Mouse (Mus musculus) bone marrow, adult 2 months (tissue): ENCODE data around the gene H2-T24. TPM values are rescaled to one million over a fixed set of nuclear protein-coding genes. Genes with fewer than 3 reads are reported as not detected.
"Not testable (repeated sequence)": the region's sequence is repeated elsewhere in the genome, so short reads cannot be mapped to it uniquely, and the experiment has no call there.

ENCODE experiments used
- H3K27ac ChIP-seq: fragments of 200-500 bp; 2 replicates; pipeline ENCODE4 v1.5.1; 2012; ENCODE audit warnings: low read depth, mild to moderate bottlenecking, control low read depth, inconsistent platforms, low read length; ENCODE audit not compliant: control insufficient read depth, poor library complexity, insufficient read depth
- H3K4me1 ChIP-seq: fragments of 200-500 bp; 2 replicates; pipeline ENCODE4 v1.6.1; 2011; ENCODE audit warnings: low read length; ENCODE audit not compliant: control insufficient read depth, insufficient read depth
- H3K4me3 ChIP-seq: fragments of 200-500 bp; replicated peaks from 2 replicates; pipeline ENCODE3; 2011; ENCODE audit warnings: mild to moderate bottlenecking, low read depth, low read length, control low read depth; ENCODE audit not compliant: control insufficient read depth
- CTCF ChIP-seq: fragments of 200-500 bp; IDR thresholded peaks from 2 replicates; pipeline ENCODE4 v1.5.1; 2011; ENCODE audit warnings: low read length, control low read depth; ENCODE audit not compliant: control insufficient read depth, insufficient read depth
- POLR2A ChIP-seq: fragments of 200-500 bp; IDR thresholded peaks from 2 replicates; pipeline ENCODE4 v1.6.1; 2011; ENCODE audit warnings: low read depth, mild to moderate bottlenecking, control low read depth, low read length, borderline replicate concordance; ENCODE audit not compliant: control insufficient read depth
- WGBS: fragments of 180-500 bp; shearing (Covaris S2); methylation state at CpG from one replicate; pipeline ENCODE4 v1.1.7; 2018; 5-methylcytosine and 5-hydroxymethylcytosine counted together
- polyA plus RNA-seq: library from polyadenylated mRNA; stranded (reverse); fragments of >200 nt; gene quantifications from 2 replicates; pipeline ENCODE4 v1.2.4, GENCODE M21; 2011; ENCODE audit warnings: low replicate concordance; ENCODE audit not compliant: missing spikeins, insufficient read depth, insufficient read length

The H2-T24 gene
- 48.0 and 67.4 TPM in 2 replicates for polyA plus RNA-seq

- WGBS, result 1% methylated on average over 15 of the region's 15 CpGs
- Histone ChIP-seq H3K4me1 (peaks cover 13% of the 10 kb centered on the region), H3K4me3 (peak within 1 kb of the TSS; percentile 86), H3K27ac (peak within 1 kb of the TSS; percentile 92)
- TF ChIP-seq POLR2A, result peak; percentile 49
- no peak for TF ChIP-seq CTCF
These were observed at the start of gene H2-T24 for GRCm38 (mm10) chr17:36020191-36021073. H2-T24 (minus strand) TSS chr17:36020560.

DNA sequence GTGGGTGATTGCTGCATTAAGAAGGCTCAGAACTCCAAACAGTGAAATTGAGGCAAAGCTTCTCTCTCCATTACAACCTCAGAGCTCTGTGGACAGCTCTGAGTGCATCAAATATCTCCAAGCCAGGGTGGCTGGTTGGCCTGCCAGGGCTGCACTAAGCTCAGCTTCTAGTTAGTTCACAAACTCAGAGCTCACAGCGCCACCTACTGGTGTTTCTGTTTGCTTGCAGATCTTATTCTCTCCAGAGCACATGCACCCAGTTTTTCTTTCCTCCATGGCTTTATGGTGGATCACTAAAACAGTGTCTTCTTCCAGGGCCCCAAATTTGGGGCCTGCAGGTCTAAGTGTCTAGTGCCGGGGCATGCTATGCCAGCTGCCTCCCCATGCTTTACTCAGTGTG lies 40.5 kb upstream of the H2-T24 start:
- WGBS, result 12% methylated on average over 2 of the region's 2 CpGs
- H3K4me1 ChIP-seq, result no peaks in the 10 kb centered on the region
- no peak overlapping the region for H3K27ac ChIP-seq
- no peak overlapping the region for H3K4me3 ChIP-seq
- TF ChIP-seq POLR2A, result no peak
- TF ChIP-seq CTCF, result peak; percentile 70

- H3K4me1 ChIP-seq, H3K27ac ChIP-seq, H3K4me3 ChIP-seq: not testable (repeated sequence)
- WGBS, result 58% methylated on average over 1 of the region's 1 CpGs
These were observed 38.0 kb upstream of the H2-T24 start, which contains the start of gene Gm11127 for GRCm38 (mm10) chr17:36058362-36058761. Gm11127 (minus strand) TSS chr17:36058371.

GRCm38 (mm10) chr17:36057927-36058326 lies 37.6 kb upstream of the H2-T24 start:
- not testable (repeated sequence) for H3K27ac ChIP-seq, H3K4me1 ChIP-seq, H3K4me3 ChIP-seq
- 83% methylated on average over 25 of the region's 25 CpGs for WGBS

DNA sequence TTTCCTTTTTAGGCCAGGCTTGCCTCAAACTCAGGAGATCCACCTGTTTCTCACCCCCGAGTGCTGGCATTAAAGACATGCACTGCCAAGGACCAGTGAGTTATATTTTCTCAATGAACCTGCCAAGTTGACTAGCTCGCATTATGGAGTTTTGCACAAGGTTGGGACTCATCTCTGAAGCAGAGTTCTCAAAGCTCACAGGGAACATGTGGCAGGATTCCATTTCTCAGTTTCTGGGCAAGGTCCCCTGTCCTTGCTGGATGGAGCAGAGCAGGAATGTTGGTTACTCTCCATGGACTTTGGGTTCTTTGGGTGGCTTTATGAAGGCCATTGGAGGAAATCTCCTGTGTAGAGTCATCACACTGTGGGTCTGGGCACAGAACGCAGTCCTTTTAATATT lies 22.9 kb upstream of the H2-T24 start:
- TF ChIP-seq CTCF (no peak), POLR2A (no peak)
- WGBS, result 29% methylated on average over 3 of the region's 3 CpGs
- peak overlapping the region; percentile 58 for H3K27ac ChIP-seq
- H3K4me3 ChIP-seq, result peak overlapping the region; percentile 92
- H3K4me1 ChIP-seq, result peaks cover 3% of the 10 kb centered on the region

- H3K27ac ChIP-seq, result peak within 1 kb of the TSS; percentile 58
- not testable (repeated sequence) for H3K4me1 ChIP-seq
- under 1% methylated on average over 12 of the region's 12 CpGs for WGBS
- TF ChIP-seq POLR2A, result peak; percentile 25; the same call in 1 of the 2 replicates
- peak within 1 kb of the TSS; percentile 92 for H3K4me3 ChIP-seq
These were observed 22.3 kb upstream of the H2-T24 start, which contains the start of the genes H2-T22 and Gm6034 for GRCm38 (mm10) chr17:36042610-36043169. H2-T22 (minus strand) TSS chr17:36042747. Gm6034 (plus strand) TSS chr17:36042961.

GRCm38 (mm10) chr17:36042055-36042454 lies 21.7 kb upstream of the H2-T24 start:
- WGBS, result 2% methylated on average over 19 of the region's 19 CpGs
- not testable (repeated sequence) for H3K4me1 ChIP-seq, H3K27ac ChIP-seq
- peak overlapping the region; percentile 66 for H3K4me3 ChIP-seq

DNA sequence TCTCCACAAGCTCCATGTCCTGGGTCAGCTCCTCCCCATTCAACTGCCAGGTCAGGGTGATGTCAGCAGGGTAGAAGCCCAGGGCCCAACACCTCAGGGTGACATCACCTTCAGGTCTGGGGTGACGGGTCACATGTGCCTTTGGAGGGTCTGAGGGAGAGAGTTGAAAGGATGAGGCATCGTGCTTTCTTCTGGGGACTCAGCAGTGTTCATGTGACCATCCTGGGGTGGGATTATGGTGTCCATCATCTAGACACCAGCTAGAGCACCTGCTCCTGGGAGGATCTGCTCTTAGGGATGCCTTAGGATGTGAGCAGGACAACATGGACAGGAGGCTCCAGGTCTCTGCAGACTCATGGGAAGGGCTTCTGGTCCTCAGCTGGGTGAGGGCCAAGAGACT lies 20.2 kb upstream of the H2-T24 start:
- WGBS, result 79% methylated on average over 2 of the region's 2 CpGs
- not testable (repeated sequence) for H3K4me3 ChIP-seq, H3K27ac ChIP-seq, H3K4me1 ChIP-seq

- H3K27ac ChIP-seq, H3K4me3 ChIP-seq, H3K4me1 ChIP-seq: not testable (repeated sequence)
- 82% methylated on average over 13 of the region's 13 CpGs for WGBS
These were observed 15.8 kb upstream of the H2-T24 start for GRCm38 (mm10) chr17:36036126-36036525.
